9 mouse cellular contexts compared by ENCODE assay signal in genomic region chr5:136970703-136971102, GRCm38 (mm10). TPM values are rescaled to one million over a fixed set of nuclear protein-coding genes. Genes with fewer than 3 reads are reported as not detected.
DNase-seq lines count a peak whose midpoint lies in the region; ATAC-seq and TF ChIP-seq lines count a peak whose summit lies in the region.
"Had no signal": no experiment of that assay in that cellular context is flagged by ENCODE, and none has a peak within 500 bp of the region (broad histone marks: within the 10 kb centered on the region; RNA-seq: fewer than 3 reads in every experiment).

No protein-coding gene starts in this region.

- no peak overlapping the region for H3K4me2 ChIP-seq in forebrain, embryonic 16.5 days (ENCODE audit: low read length)
- H3K4me2 ChIP-seq: midbrain, embryonic 12.5 days had no signal

- WGBS in liver, adult 2 months: 57% methylated on average over 1 of the region's 1 CpGs
- WGBS in forebrain, embryonic 16.5 days: 46% methylated on average over 1 of the region's 1 CpGs

- ATAC-seq in forebrain, embryonic 16.5 days: no peak

- peaks cover 0 to 20% of the 10 kb centered on the region in 2 experiments; a peak in 2 of 4 replicates for H3K4me1 ChIP-seq in ES-E14 (ENCODE audit: control insufficient read depth in 2 of 2, insufficient read depth in 2 of 2, low read length in 2 of 2, poor library complexity in 1 of 2)
- no peaks in the 10 kb centered on the region for H3K4me1 ChIP-seq in liver, adult 2 months (ENCODE audit: control insufficient read depth, insufficient read depth, low read length)
- H3K4me1 ChIP-seq in forebrain, embryonic 16.5 days (replicated peaks; ENCODE audit: control insufficient read depth, insufficient read depth, low read length): no peaks in the 10 kb centered on the region
- H3K4me1 ChIP-seq: midbrain, embryonic 12.5 days had no signal

- in situ Hi-C loops in ES-E14 (cut with MboI; ENCODE audit: low sequenced_read_pairs in 2 of 2, unreplicated experiment in 2 of 2): no loop called here

- peak; percentile 78 for TF ChIP-seq CTCF in layer of hippocampus, adult 2 months (conservative IDR thresholded peaks at IDR 0.05)
- peak; percentile 91 for TF ChIP-seq CTCF in liver, adult 2 months (IDR thresholded peaks at IDR 0.05; ENCODE audit: low read depth, low read length)

- no peak overlapping the region for H3K4me3 ChIP-seq in layer of hippocampus, adult 2 months
- H3K4me3 ChIP-seq in ES-E14 (ENCODE audit: insufficient read depth in 1 of 2, low read depth in 1 of 2, low read length in 2 of 2, poor library complexity in 1 of 2, severe bottlenecking in 1 of 2): no peak overlapping the region
- no peak overlapping the region for H3K4me3 ChIP-seq in liver, adult 2 months (ENCODE audit: insufficient read depth, low read depth, low read length)
- H3K4me3 ChIP-seq in forebrain, embryonic 16.5 days (replicated peaks; ENCODE audit: low read length): no peak overlapping the region
- H3K4me3 ChIP-seq: midbrain, embryonic 12.5 days had no signal

- no peaks in the 10 kb centered on the region for H3K79me2 ChIP-seq in liver, adult 2 months (ENCODE audit: control insufficient read depth, insufficient read depth, low read length)

- TF ChIP-seq POLR2A in liver, adult 2 months (IDR thresholded peaks at IDR 0.05; ENCODE audit: extremely low read depth, insufficient read depth, low read length): no peak

- DNase-seq in layer of hippocampus, adult 2 months (ENCODE audit: low spot score in 2 of 2): peak; percentile 44 to 64
- no peak for DNase-seq in layer of hippocampus, adult 9-11 months
- peak; percentile 85 for DNase-seq in ES-E14 (ENCODE audit: low read depth, low spot score)
- peak; percentile 79 to 91 for DNase-seq in adrenal gland, postnatal 36 days
- DNase-seq in heart, adult 9 months (ENCODE audit: low spot score in 2 of 2): peak; percentile 57 to 66
- peak; percentile 58 for DNase-seq in liver, adult 2 months (ENCODE audit: extremely low read depth, low read depth, low spot score)
- DNase-seq in ovary, postnatal 14 days (ENCODE audit: low spot score): peak; percentile 66

- H3K9me3 ChIP-seq in ES-E14 (ENCODE audit: control insufficient read depth, insufficient read depth, low read depth, low read length): no peaks in the 10 kb centered on the region
- no peaks in the 10 kb centered on the region for H3K9me3 ChIP-seq in forebrain, embryonic 16.5 days (ENCODE audit: control insufficient read depth, low read length)
- H3K9me3 ChIP-seq: midbrain, embryonic 12.5 days had no signal

- H3K27ac ChIP-seq in layer of hippocampus, adult 2 months: no peak overlapping the region
- no peak overlapping the region for H3K27ac ChIP-seq in ES-E14 (ENCODE audit: insufficient read depth, low read depth, low read length, poor library complexity, severe bottlenecking)
- H3K27ac ChIP-seq in liver, adult 2 months (replicated peaks; ENCODE audit: insufficient read depth, low read depth, low read length): no peak overlapping the region
- no peak overlapping the region for H3K27ac ChIP-seq in forebrain, embryonic 16.5 days (ENCODE audit: low read length)
- H3K27ac ChIP-seq: midbrain, embryonic 12.5 days had no signal

- no peaks in the 10 kb centered on the region for H3K27me3 ChIP-seq in liver, adult 2 months (ENCODE audit: control insufficient read depth, insufficient read depth, low read length)
- no peaks in the 10 kb centered on the region for H3K27me3 ChIP-seq in forebrain, embryonic 16.5 days (replicated peaks; ENCODE audit: control insufficient read depth, insufficient read depth, low read length)
- H3K27me3 ChIP-seq: midbrain, embryonic 12.5 days had no signal

- H3K9ac ChIP-seq in ES-E14 (ENCODE audit: insufficient read depth, low read depth, low read length, poor library complexity, severe bottlenecking): no peak overlapping the region; the same call in 1 of the 2 replicates
- no peak overlapping the region for H3K9ac ChIP-seq in liver, adult 2 months (ENCODE audit: low read depth, low read length)
- no peak overlapping the region for H3K9ac ChIP-seq in forebrain, embryonic 16.5 days (replicated peaks; ENCODE audit: low read depth, low read length)
- H3K9ac ChIP-seq: midbrain, embryonic 12.5 days had no signal

- H3K36me3 ChIP-seq in ES-E14 (ENCODE audit: control insufficient read depth, insufficient read depth, low read length, poor library complexity, severe bottlenecking): peaks cover 11% of the 10 kb centered on the region
- no peaks in the 10 kb centered on the region for H3K36me3 ChIP-seq in liver, adult 2 months (ENCODE audit: control insufficient read depth, insufficient read depth, low read length)
- H3K36me3 ChIP-seq in forebrain, embryonic 16.5 days (ENCODE audit: control insufficient read depth, insufficient read depth): peaks cover 7% of the 10 kb centered on the region

TF ChIP-seq in ES-E14, 5 proteins besides CTCF, POLR2A, EP300 and RAD21:
- TF ChIP-seq HCFC1 (IDR thresholded peaks at IDR 0.05; ENCODE audit: borderline replicate concordance, insufficient read depth, low read length): no peak
- TF ChIP-seq ZC3H11A (IDR thresholded peaks at IDR 0.05; ENCODE audit: borderline replicate concordance, low read depth, low read length): no peak
- no peak for TF ChIP-seq CHD2 (IDR thresholded peaks at IDR 0.05; ENCODE audit: low read depth, low read length)
- TF ChIP-seq MAFK (IDR thresholded peaks at IDR 0.05; ENCODE audit: insufficient read depth, low read depth, low read length): no peak
- TF ChIP-seq ZNF384 (IDR thresholded peaks at IDR 0.05; ENCODE audit: low read depth, low read length): no peak

RNA-seq across cellular contexts. Expression of gene Cldn15, which starts 4.3 kb away (rescaled TPM):
- under 1 TPM in 1 of 2 experiments, not detected in 1; 0.18 TPM for total RNA-seq in layer of hippocampus, adult 2 months (2021)
- 0.94 and 1.4 TPM in 2 replicates for total RNA-seq in ES-E14 (2012; rRNA removed)
- 10 to 100 TPM; 11.3 to 15.9 TPM for total RNA-seq in adrenal gland, postnatal 36 days (2021)
- 0.40 and 0.46 TPM in 2 replicates for total RNA-seq in liver, adult 2 months (2014; rRNA removed)
- 0.51 and 0.81 TPM in 2 replicates for polyA plus RNA-seq in liver, adult 2 months (2012; rRNA removed)
- polyA plus RNA-seq in forebrain, embryonic 16.5 days (2015; fragmentation: Nextera tagmentation; extraction: Ambion mirVana): 0.21 and 0.58 TPM in 2 replicates

RNA-seq across cellular contexts. Expression of gene Plod3, which starts 16.1 kb away (rescaled TPM):
- total RNA-seq in layer of hippocampus, adult 2 months (2021): 10 to 100 TPM; 37.9 to 39.7 TPM
- total RNA-seq in ES-E14 (2012; rRNA removed): 155 and 201 TPM in 2 replicates
- total RNA-seq in adrenal gland, postnatal 36 days (2021): 10 to 100 TPM; 67.5 to 78.8 TPM
- total RNA-seq in liver, adult 2 months (2014; rRNA removed): 21.5 and 22.7 TPM in 2 replicates
- 23.4 and 27.4 TPM in 2 replicates for polyA plus RNA-seq in liver, adult 2 months (2012; rRNA removed)
- polyA plus RNA-seq in forebrain, embryonic 16.5 days (2015; fragmentation: Nextera tagmentation; extraction: Ambion mirVana): 31.6 and 36.5 TPM in 2 replicates

RNA-seq across cellular contexts. Expression of gene Znhit1, which starts 17.1 kb away (rescaled TPM):
- 10 to 100 TPM; 77.1 to 83.3 TPM for total RNA-seq in layer of hippocampus, adult 2 months (2021)
- 41.2 and 46.0 TPM in 2 replicates for total RNA-seq in ES-E14 (2012; rRNA removed)
- total RNA-seq in adrenal gland, postnatal 36 days (2021): 10 to 100 TPM; 84.0 to 97.9 TPM
- total RNA-seq in liver, adult 2 months (2014; rRNA removed): 30.0 and 44.5 TPM in 2 replicates
- 101 and 109 TPM in 2 replicates for polyA plus RNA-seq in liver, adult 2 months (2012; rRNA removed)
- 107 and 131 TPM in 2 replicates for polyA plus RNA-seq in forebrain, embryonic 16.5 days (2015; fragmentation: Nextera tagmentation; extraction: Ambion mirVana)

RNA-seq across cellular contexts. Expression of gene Fis1, which starts 17.6 kb away (rescaled TPM):
- total RNA-seq in layer of hippocampus, adult 2 months (2021): 100 to 1,000 TPM; 223 to 239 TPM
- total RNA-seq in ES-E14 (2012; rRNA removed): 106 and 114 TPM in 2 replicates
- total RNA-seq in adrenal gland, postnatal 36 days (2021): 100 to 1,000 TPM; 200 to 208 TPM
- total RNA-seq in liver, adult 2 months (2014; rRNA removed): 106 and 115 TPM in 2 replicates
- polyA plus RNA-seq in liver, adult 2 months (2012; rRNA removed): 112 and 120 TPM in 2 replicates
- 292 and 326 TPM in 2 replicates for polyA plus RNA-seq in forebrain, embryonic 16.5 days (2015; fragmentation: Nextera tagmentation; extraction: Ambion mirVana)

RNA-seq across cellular contexts. Expression of gene Vgf, which starts 55.5 kb away (rescaled TPM):
- 100 to 1,000 TPM; 180 to 212 TPM for total RNA-seq in layer of hippocampus, adult 2 months (2021)
- total RNA-seq in ES-E14 (2012; rRNA removed): 32.2 and 45.6 TPM in 2 replicates
- 10 to 100 TPM in 1 of 2 experiments, 1 to 10 TPM in 1; 8.8 to 71.5 TPM for total RNA-seq in adrenal gland, postnatal 36 days (2021)
- 0.07 TPM in 1 of 2 replicates, not detected in the other for total RNA-seq in liver, adult 2 months (2014; rRNA removed)
- polyA plus RNA-seq in liver, adult 2 months (2012; rRNA removed): not detected in 2 replicates
- polyA plus RNA-seq in forebrain, embryonic 16.5 days (2015; fragmentation: Nextera tagmentation; extraction: Ambion mirVana): 3.9 and 4.3 TPM in 2 replicates
